Mouse (Mus musculus) embryo, embryonic 9.5 days (tissue): ENCODE results near the gene Ifnar1.
A peak's percentile ranks its signal among the peaks of the same experiment; 100 is the strongest.
"Not testable (repeated sequence)": the region's sequence is repeated elsewhere in the genome, so short reads cannot be mapped to it uniquely, and the experiment has no call there.

Source experiments
- DNase-seq: peaks from one replicate; pipeline ENCODE4 v3.0.0-alpha.2; 2017; ENCODE audit errors: extremely low spot score

The Ifnar1 gene

DNA sequence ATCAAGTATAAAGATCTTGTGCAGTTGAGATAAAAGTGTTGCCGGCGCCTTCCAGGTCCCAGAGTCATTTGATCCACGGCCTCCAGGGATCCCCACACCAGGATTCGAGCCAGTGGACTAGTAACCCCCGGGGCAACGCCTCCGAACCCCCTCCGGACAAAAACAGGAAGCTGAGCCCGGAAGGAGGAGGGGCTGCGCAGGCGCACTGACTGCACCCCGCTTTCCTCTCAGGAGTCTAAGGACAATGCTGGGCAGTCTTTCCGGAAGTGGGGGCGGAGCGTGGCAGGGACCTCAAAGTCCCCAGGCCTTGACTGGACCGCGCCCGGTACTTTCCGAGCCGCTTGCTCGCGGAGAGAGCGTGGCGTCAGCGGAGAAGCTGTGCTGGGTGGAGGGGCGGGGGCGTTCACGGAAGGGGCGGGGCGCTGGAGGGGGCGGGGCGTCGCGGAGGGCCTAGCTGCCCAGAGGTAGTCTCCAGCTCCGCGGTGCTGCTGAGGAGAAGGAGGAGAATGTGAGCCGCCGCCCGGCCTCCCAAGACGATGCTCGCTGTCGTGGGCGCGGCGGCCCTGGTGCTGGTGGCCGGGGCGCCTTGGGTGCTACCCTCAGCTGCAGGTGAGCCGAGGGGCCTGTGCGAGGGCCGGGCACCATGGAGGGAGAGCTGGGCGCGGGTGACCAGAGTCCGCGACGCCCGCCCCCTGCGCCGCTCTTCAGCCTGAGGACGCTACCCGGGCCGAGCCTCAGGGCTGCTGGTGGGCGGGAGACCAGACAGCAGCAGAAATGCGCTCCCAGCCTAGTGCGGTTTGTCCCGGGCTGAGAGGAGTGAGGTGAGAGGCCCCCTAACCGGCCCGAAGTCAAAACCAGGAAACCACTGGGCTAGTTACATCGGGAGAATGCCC is at the start of gene Ifnar1:
TSS of gene Ifnar1 (plus strand) at position 431 of the 893 bp plus-strand sequence.
- peak; percentile 97 for DNase-seq

GRCm38 (mm10) chr16:91438081-91438480 is 47.0 kb upstream of the Ifnar1 start:
- DNase-seq: no peak

- DNase-seq: not testable (repeated sequence)
Measured at GRCm38 (mm10) chr16:91438599-91438998, 46.4 kb upstream of the Ifnar1 start.

DNA sequence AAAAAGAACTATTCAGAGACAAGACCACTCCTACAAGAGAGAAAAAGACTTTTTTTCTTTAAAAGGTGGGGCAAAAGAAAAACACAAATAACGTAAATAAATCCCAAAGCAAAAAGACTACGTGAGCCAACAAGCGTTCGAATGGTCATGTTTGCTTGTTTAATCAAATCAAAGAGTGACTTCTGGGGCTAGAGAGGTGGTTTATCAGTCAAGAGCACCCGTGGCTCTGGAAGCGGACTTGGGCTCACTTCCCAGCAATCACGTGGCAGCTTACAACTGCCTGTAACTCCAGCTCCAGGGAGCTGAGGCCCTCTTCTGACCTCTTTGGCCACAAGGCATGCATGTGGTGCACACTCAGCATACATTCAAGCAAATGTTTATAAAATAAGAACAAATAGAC is 43.7 kb upstream of the Ifnar1 start:
- DNase-seq: no peak

- no peak for DNase-seq
Measured at GRCm38 (mm10) chr16:91441811-91442240, 43.2 kb upstream of the Ifnar1 start.

- no peak for DNase-seq
Measured at GRCm38 (mm10) chr16:91442446-91442845, 42.6 kb upstream of the Ifnar1 start.

DNA sequence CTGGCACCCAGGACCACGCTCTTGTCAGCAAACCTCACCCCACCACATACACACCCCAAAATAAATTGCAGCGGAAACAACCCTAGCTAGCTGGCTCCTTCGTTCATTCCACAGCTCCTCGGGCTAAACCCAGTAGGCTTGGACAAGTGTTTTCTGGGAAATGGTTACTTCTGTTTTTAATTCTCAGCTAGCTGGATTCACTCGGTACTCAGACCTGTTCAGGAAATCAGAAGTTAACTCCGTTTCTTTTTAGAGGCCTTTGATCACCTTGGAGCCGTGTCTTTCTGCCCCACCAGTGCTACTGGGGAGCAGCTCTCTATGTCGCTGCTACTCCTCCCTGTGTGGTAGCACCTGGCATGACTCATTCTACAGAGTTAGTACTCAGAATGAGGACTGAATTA is 41.8 kb upstream of the Ifnar1 start:
- DNase-seq: no peak

DNA sequence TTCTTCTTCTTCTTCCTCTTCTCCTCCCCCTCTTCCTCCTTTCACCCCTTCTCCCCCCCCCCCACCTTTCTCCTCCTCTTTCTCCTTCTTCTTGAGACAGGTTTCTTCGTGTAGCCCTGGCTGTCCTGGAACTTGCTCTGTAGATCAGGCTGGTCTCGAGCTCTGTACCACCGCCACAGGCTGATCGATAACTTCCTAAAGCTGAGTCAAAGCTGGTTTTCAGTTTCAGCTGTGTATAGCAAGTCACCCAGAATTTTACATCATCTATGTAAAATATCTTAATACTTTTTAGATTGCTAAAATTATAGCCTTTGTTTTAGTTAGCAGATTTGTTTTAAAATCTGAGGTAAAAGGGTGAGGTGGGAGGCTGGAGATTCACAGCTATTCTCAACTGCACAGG is 40.2 kb upstream of the Ifnar1 start:
- DNase-seq: no peak

- no peak for DNase-seq
Measured at GRCm38 (mm10) chr16:91445566-91445965, 39.5 kb upstream of the Ifnar1 start.

GRCm38 (mm10) chr16:91446778-91447511 is 38.1 kb upstream of the Ifnar1 start:
- DNase-seq: no peak

DNA sequence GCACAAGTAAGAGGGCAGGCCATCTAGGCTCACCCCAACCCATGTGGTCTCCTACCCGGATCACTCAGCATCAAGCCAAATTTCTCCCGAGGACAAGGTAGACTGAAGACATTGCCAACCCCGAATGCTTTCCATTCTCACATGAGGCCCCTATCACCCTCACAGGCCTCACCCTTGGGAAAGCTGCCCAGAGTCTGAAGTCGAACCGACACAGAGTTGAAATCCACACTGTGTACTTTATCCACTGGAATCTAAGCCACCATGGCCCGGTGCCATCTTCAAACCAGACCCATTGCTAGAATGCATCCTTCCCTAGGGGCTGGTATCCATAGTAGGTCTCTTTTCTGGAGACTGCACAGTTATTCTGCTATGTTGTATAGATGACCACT is 37.5 kb upstream of the Ifnar1 start:
- no peak for DNase-seq

- no peak for DNase-seq
Measured at GRCm38 (mm10) chr16:91448088-91448487, 37.0 kb upstream of the Ifnar1 start.

DNA sequence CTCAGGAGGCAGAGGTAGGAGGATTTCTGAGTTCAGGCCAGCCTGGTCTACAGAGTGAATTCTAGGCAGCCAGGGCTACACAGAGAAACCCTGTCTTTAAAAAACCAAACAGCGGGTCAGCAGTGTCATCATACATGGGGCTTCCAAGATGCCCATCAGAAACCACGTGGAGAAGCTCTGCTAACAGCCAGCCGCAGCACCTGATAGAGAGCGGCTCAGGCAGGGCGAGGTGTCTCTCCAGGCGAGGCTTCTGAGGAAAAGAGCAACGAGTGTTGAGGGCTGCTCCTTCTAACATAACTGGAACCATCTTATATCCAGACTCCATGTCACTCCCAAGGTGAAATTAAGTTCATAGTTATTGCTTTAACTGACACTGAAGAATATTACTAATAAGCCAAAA is 36.1 kb upstream of the Ifnar1 start:
- DNase-seq: no peak

DNA sequence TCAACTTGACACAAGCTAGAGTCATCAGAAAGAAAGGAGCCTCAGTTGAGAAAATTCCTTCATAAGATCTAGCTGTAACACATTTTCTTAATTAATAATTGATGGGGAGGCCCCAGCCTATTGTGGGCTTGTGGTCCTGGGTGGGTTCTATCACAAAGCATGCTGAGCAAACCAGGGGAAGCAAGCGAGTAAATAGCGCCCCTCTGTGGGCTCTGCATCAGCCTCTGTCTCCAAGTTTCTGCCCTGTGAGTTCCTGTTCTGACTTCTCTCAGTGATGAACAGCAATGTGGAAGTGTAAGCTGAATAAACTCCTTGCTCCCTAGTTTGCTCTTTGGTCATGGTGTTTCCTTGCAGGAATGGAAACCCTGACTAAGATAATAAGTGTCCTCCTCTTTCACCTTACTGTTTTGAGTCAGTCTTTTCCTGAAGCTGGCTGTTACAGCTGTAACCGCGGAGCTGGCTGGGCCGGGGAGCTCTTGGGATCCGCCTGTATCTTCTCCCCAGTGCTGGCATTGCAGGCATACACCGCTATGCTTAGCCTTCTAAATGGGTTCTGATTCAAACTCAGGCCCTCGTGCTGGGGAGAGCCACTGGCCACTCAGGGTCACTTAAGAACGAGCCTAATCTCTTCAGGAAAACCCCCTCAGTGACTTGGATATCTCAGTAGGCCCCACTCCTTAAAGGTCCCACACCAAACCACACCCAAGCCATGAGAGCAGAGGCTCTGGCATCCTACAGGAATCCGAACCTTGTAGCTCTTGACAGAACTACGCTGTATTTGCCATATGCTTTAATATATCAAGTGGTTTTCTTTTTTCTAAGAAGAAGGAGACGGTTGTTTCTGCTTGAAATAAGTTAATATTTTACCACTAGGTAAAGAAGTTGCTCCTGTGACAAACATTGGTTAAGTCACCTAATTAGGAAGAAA is 34.6 kb upstream of the Ifnar1 start:
- no peak for DNase-seq

GRCm38 (mm10) chr16:91451949-91452348 is 33.1 kb upstream of the Ifnar1 start:
- DNase-seq: no peak

DNA sequence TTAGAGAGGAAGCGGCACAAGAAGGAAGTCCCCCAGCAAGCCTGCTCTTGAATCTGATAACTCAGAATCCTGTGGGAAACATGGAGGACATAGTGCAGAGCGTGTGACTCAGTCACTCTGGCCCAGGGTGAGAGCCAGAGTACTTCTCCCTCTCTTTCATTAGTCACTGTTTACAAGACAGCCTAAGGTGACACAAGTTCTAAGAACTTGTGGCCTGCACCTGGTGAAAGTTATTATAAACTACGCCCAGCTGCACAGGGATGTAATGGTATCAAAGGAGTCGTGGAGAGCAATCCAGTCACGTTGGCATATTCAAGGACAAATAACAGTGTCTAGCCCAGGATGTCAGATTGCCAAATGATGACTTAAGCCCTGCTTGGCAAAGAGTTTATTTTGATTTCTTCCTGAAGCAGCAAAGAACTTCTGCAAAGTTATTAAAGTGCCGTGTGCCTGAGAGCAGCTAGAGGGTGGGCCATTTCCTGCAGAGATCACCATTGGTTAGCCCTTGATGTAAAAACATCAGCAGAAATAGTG is 32.6 kb upstream of the Ifnar1 start:
- DNase-seq: no peak

- no peak for DNase-seq
Measured at GRCm38 (mm10) chr16:91455868-91456267, 29.2 kb upstream of the Ifnar1 start.

DNA sequence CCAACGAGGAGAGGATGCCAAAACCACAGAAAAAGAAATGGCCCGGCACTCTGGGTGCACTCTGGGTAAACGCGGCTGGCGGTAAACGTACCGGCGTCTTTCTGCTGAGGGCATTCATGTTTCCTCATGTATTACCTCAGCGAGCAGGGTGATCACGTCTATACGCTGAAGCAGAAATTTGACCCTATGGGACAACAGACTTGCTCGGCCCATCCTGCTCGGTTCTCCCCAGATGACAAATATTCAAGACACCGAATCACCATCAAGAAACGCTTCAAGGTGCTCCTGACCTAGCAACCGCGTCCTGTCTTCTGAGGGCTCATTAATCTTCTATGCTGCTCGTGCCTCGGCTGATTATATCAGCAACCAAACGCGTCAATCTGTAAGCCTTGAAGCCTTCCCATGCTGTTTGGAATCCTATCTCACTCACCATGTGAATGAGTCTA is 26.7 kb upstream of the Ifnar1 start:
- DNase-seq: no peak

DNA sequence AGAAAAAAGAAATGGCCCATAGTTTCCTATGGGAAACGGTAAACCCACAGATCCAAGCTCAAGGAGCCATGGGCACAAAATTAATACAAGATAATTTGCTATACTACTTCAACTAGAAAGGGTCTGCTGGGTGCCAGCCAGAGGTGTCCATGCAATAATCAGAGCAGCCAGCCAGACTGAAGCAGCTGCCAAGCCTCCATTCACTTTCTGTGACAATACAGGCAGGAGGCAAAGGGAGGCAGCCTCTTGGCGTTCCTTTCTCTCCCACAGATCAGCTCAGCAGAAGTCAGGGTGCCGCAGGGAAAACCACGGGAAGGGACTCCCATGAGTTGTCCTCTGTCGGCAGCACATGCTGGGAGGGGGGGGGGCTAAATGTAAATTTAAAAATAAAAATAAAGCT is 26.1 kb upstream of the Ifnar1 start:
- DNase-seq: no peak

- no peak for DNase-seq
Measured at GRCm38 (mm10) chr16:91459396-91459795, 25.6 kb upstream of the Ifnar1 start.

DNA sequence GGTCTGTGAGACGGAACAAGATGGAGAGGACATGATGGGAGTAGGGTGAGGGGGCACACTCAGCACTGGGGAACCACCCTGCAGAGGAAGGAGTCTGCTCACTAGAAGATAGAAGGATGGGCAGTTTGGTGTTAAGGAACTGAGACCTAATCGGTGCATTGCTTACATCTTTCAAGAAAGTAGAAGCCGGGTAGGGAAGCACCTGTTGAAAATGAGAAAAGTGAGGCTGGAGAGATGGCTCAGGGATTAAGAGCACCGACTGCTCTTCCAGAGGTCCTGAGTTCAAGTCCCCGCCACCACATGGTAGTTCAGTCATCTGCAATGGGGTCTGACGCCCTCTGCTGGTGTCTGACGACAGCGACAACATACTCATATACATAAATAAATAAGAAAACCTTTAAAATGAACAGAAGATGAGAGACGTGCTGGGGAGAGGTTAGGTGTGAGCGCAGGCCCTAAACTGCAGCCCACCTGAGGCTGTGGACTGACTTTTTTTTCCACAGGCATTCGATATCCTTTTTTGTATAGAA is 25.1 kb upstream of the Ifnar1 start:
- DNase-seq: no peak
